Mouse (Mus musculus) limb, embryonic 12.5 days (tissue): ENCODE results near the gene Nudt16. TPM values are rescaled to one million over a fixed set of nuclear protein-coding genes. Genes with fewer than 3 reads are reported as not detected.
"Not testable (repeated sequence)": the region's sequence is repeated elsewhere in the genome, so short reads cannot be mapped to it uniquely, and the experiment has no call there.

Source experiments
- ATAC-seq: fragments of 200-750 bp; cut with Nextera tagmentation; 2 replicates; pipeline ENCODE4 v1.8.0; 2017; ENCODE audit warnings: low read depth, moderate TSS enrichment; ENCODE audit not compliant: insufficient number of reproducible peaks, insufficient read depth, low FRiP score, low TSS enrichment
- H3K27ac ChIP-seq: fragments of 300-500 bp; sonication (generic); 2 replicates; pipeline ENCODE4 v1.5.1; 2016; ENCODE audit warnings: mild to moderate bottlenecking, moderate library complexity
- H3K27me3 ChIP-seq: fragments of 300-500 bp; sonication (generic); 2 replicates; pipeline ENCODE4 v1.6.1; 2016; ENCODE audit warnings: mild to moderate bottlenecking, moderate library complexity
- H3K36me3 ChIP-seq: fragments of 300-500 bp; sonication (generic); 2 replicates; pipeline ENCODE4 v1.6.1; 2016; ENCODE audit warnings: mild to moderate bottlenecking, moderate library complexity
- H3K4me1 ChIP-seq: fragments of 300-500 bp; sonication (generic); replicated peaks from 2 replicates; pipeline ENCODE4 v1.6.1; 2016
- H3K4me2 ChIP-seq: fragments of 300-500 bp; sonication (generic); 2 replicates; pipeline ENCODE4 v1.6.1; 2016; ENCODE audit warnings: mild to moderate bottlenecking, moderate library complexity
- H3K4me3 ChIP-seq: fragments of 300-500 bp; sonication (generic); replicated peaks from 2 replicates; pipeline ENCODE4 v1.5.1; 2016; ENCODE audit warnings: mild to moderate bottlenecking
- H3K9ac ChIP-seq: fragments of 300-500 bp; sonication (generic); replicated peaks from 2 replicates; pipeline ENCODE4 v1.6.1; 2016; ENCODE audit warnings: mild to moderate bottlenecking, moderate library complexity
- H3K9me3 ChIP-seq: fragments of 300-500 bp; sonication (generic); 2 replicates; pipeline ENCODE4 v1.6.1; 2016; ENCODE audit warnings: mild to moderate bottlenecking, moderate library complexity
- WGBS: fragments of 180-500 bp; shearing (Covaris S2); methylation state at CpG from one replicate; pipeline ENCODE4 v1.1.7; 2016; 5-methylcytosine and 5-hydroxymethylcytosine counted together
- polyA plus RNA-seq: library from polyadenylated mRNA; unstranded; fragments of >200 nt; fragmentation: Nextera tagmentation; extraction: Ambion mirVana; gene quantifications from 2 replicates; pipeline ENCODE4 v1.2.1, GENCODE M21; 2016

Nudt16 gene
- polyA plus RNA-seq: 7.5 and 8.0 TPM in 2 replicates

GRCm38 (mm10) chr9:105131253-105132001, at the start of gene Nudt16:
Gene Nudt16, minus strand, starts transcription at chr9:105131824.
- peak within 1 kb of the TSS; percentile 77 for H3K4me3 ChIP-seq
- no peaks in the 10 kb centered on the region for H3K36me3 ChIP-seq
- no peaks in the 10 kb centered on the region; the same call in 1 of the 2 replicates for H3K27me3 ChIP-seq
- 0 out of 2 replicates have a peak within 1 kb of the TSS, but pooled peaks have one; percentile 7 for H3K27ac ChIP-seq
- peak within 1 kb of the TSS; percentile 73 for H3K9ac ChIP-seq
- under 1% methylated on average over 60 of the region's 60 CpGs for WGBS
- H3K9me3 ChIP-seq: no peaks in the 10 kb centered on the region
- ATAC-seq: peak; percentile 97
- H3K4me2 ChIP-seq: peak within 1 kb of the TSS; percentile 84
- 0 out of 2 replicates have a peak, but pooled peaks cover 7% of the 10 kb centered on the region for H3K4me1 ChIP-seq

DNA sequence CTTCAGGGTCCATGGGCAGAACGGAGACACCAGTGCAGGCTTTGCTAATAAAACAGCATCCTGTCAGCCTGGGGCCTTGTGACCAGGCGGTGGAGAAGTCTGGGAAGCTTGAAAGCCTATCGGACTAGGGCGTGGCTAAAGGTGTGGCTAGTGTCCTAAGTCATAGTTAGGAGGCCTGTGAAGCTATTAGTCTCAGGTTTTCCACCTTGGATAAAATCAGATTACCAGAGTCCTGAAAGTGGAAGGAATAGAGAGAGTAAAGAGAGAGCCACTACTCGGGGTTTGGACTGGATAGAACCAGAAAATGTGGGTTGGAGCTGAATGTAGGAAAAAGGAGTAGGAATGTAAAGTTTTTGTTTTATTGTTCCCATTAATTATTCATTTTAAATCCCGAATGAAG, 13.4 kb upstream of the Nudt16 start, which contains the start of gene 1700080E11Rik:
Gene 1700080E11Rik (minus strand): TSS at position 101 of the 400 bp plus-strand sequence.
- no peaks in the 10 kb centered on the region for H3K9me3 ChIP-seq
- no peak for ATAC-seq

DNA sequence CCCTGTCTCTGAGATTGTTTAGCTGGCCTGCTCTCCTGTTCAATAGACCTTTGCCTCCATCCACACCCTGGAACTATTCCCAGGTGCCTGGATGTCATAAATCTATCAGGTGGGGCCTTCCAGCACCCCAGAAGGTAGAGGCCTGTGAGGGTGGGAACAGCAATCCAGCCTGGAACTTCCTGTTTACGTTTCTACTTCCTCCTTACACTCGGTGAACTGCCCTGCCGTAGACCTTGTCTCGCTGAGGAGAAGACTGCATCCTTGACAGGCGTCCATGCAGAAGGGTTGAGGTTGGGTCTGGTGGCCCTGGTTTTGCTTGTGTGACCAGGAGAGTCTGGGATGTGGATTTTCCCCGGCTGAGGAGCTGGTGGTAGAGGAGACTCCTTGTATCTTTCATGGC, 7.6 kb upstream of the Nudt16 start:
- ATAC-seq: no peak
- Histone ChIP-seq H3K4me1 (no peaks in the 10 kb centered on the region), H3K4me3 (no peak overlapping the region), H3K27ac (no peak overlapping the region), H3K4me2 (no peak overlapping the region), H3K9me3 (no peaks in the 10 kb centered on the region), H3K9ac (no peak overlapping the region), H3K27me3 (no peaks in the 10 kb centered on the region), H3K36me3 (no peaks in the 10 kb centered on the region)
- 77% methylated on average over 6 of the region's 6 CpGs for WGBS

More for the DNA sequence above, 13.4 kb upstream of the Nudt16 start, which contains the start of gene 1700080E11Rik:
- Histone ChIP-seq H3K9ac (no peak within 1 kb of the TSS), H3K36me3 (no peaks in the 10 kb centered on the region), H3K4me2 (no peak within 1 kb of the TSS), H3K4me1 (no peaks in the 10 kb centered on the region), H3K27me3 (no peaks in the 10 kb centered on the region), H3K4me3 (no peak within 1 kb of the TSS), H3K27ac (no peak within 1 kb of the TSS)
- 76% methylated on average over 6 of the region's 6 CpGs for WGBS

- H3K27ac ChIP-seq: no peak overlapping the region
- no peak overlapping the region for H3K4me2 ChIP-seq
- H3K27me3 ChIP-seq: no peaks in the 10 kb centered on the region; the same call in 1 of the 2 replicates
- H3K4me3 ChIP-seq: no peak overlapping the region
- H3K9me3 ChIP-seq: no peaks in the 10 kb centered on the region
- H3K4me1 ChIP-seq: 0 out of 2 replicates have a peak, but pooled peaks cover 4% of the 10 kb centered on the region
- H3K36me3 ChIP-seq: no peaks in the 10 kb centered on the region
- 32% methylated on average over 1 of the region's 1 CpGs for WGBS
- ATAC-seq: no peak
- no peak overlapping the region for H3K9ac ChIP-seq
These were observed 4.8 kb upstream of the Nudt16 start for GRCm38 (mm10) chr9:105136404-105136803.

DNA sequence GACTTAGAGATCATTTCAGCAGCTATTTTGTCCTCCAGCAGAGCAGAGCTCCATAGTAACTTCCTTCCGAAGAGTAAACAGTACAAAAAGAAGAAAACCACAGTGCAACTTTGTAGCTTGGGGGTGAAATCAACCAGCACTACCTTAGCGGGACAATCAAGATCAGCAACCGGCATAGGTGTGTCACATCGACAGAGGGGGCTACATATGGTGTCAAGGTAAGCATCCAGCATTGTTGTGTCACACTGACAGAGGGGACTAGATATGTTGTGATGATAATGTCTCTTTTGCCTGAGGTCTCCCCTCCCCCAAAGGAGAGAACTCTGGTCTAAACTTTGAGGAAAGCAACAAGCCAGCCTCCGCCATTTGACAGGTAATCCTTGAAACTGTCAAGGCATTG, 2.9 kb upstream of the Nudt16 start:
- Histone ChIP-seq H3K4me2 (no peak overlapping the region), H3K27ac (no peak overlapping the region), H3K36me3 (no peaks in the 10 kb centered on the region), H3K4me3 (no peak overlapping the region), H3K9me3 (no peaks in the 10 kb centered on the region), H3K27me3 (no peaks in the 10 kb centered on the region; the same call in 1 of the 2 replicates), H3K4me1 (0 out of 2 replicates have a peak, but pooled peaks cover 7% of the 10 kb centered on the region), H3K9ac (no peak overlapping the region)
- ATAC-seq: no peak
- WGBS: 87% methylated on average over 5 of the region's 5 CpGs

DNA sequence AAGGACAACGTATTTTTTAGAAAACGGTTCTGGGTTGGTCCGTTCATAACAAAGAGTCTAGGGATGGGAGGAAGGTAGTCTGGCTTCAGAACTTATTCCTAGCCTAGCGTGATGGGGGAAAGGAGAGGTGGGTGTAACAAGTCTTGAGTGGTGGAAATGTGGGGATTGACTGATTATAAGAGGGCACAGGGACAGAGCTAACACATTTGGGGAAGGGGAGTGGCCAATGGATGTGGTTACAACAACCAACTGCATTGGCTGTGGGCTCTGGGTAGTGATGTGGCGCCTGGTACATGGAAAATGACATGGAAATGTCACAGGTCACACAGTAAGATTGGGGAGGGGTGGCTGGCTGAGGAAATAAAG, 361 bp upstream of the Nudt16 start:
- ATAC-seq: peak; percentile 27; the same call in 1 of the 2 replicates
- H3K9me3 ChIP-seq: no peaks in the 10 kb centered on the region
- no peak overlapping the region for H3K9ac ChIP-seq
- 0 out of 2 replicates have a peak, but pooled peaks cover 7% of the 10 kb centered on the region for H3K4me1 ChIP-seq
- H3K4me2 ChIP-seq: peak overlapping the region; percentile 84
- no peak overlapping the region for H3K27ac ChIP-seq
- no peaks in the 10 kb centered on the region for H3K36me3 ChIP-seq
- WGBS: 24% methylated on average over 5 of the region's 5 CpGs
- peak overlapping the region; percentile 77 for H3K4me3 ChIP-seq
- no peaks in the 10 kb centered on the region; the same call in 1 of the 2 replicates for H3K27me3 ChIP-seq

DNA sequence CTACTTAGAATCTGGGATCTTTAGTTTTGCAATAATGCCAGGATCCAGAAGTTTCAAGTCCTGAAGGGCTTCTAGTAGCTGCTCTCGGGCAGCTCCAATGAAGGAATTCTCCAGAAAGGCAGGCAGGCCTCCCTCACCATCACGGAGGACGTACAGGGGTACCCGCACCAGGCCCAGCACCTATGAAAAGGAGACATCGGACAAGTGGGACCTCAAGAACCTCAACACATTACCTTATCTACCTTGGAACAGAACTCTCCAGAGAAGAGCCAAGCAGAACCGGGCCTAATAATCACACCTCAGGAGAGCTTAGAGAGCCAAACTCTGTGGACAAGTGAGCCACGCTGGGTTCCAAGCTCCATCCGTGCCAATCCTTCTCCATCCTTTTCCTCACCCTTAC, 1.3 kb downstream of the Nudt16 start:
- WGBS: 90% methylated on average over 8 of the region's 8 CpGs
- Histone ChIP-seq H3K36me3 (no peaks in the 10 kb centered on the region), H3K9me3 (no peaks in the 10 kb centered on the region), H3K4me1 (0 out of 2 replicates have a peak, but pooled peaks cover 7% of the 10 kb centered on the region), H3K4me3 (no peak overlapping the region), H3K27me3 (no peaks in the 10 kb centered on the region; the same call in 1 of the 2 replicates), H3K27ac (no peak overlapping the region), H3K9ac (no peak overlapping the region), H3K4me2 (no peak overlapping the region)
- no peak for ATAC-seq

DNA sequence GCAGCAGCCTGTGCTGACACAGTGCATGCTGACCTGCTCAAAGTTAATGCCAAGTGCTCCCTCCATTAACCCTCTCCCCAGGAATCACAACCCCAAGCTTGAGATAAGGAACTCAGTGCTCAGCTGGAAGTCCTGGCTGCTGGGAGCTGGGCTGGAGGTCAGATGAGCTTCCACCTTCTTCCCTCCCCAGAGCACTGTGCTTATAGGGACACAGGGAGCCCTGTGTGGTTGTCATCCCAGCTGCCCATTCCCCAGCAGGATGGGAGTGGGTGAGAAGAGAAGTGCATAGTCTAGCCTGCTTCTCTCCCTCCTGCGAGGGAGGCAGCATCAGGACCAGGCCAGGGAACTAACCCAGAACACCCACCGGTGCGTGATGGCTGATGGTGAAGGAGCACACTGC, 6.4 kb downstream of the Nudt16 start:
- not testable (repeated sequence) for H3K9ac ChIP-seq, H3K4me3 ChIP-seq, H3K4me1 ChIP-seq, H3K27me3 ChIP-seq, ATAC-seq, H3K36me3 ChIP-seq, H3K9me3 ChIP-seq, H3K4me2 ChIP-seq, H3K27ac ChIP-seq
- WGBS: 74% methylated on average over 3 of the region's 3 CpGs

GRCm38 (mm10) chr9:105103893-105104292, 27.7 kb downstream of the Nudt16 start:
- no peaks in the 10 kb centered on the region for H3K36me3 ChIP-seq
- H3K4me1 ChIP-seq: no peaks in the 10 kb centered on the region
- H3K9ac ChIP-seq: no peak overlapping the region
- 84% methylated on average over 5 of the region's 5 CpGs for WGBS
- ATAC-seq: no peak; the same call in 1 of the 2 replicates
- no peak overlapping the region for H3K27ac ChIP-seq
- H3K4me3 ChIP-seq: no peak overlapping the region
- H3K9me3 ChIP-seq: no peaks in the 10 kb centered on the region
- H3K4me2 ChIP-seq: no peak overlapping the region
- H3K27me3 ChIP-seq: no peaks in the 10 kb centered on the region

GRCm38 (mm10) chr9:105101911-105102310, 29.7 kb downstream of the Nudt16 start:
- Histone ChIP-seq H3K27me3 (no peaks in the 10 kb centered on the region), H3K4me2 (no peak overlapping the region), H3K36me3 (no peaks in the 10 kb centered on the region), H3K4me3 (no peak overlapping the region), H3K27ac (no peak overlapping the region), H3K4me1 (no peaks in the 10 kb centered on the region), H3K9me3 (no peaks in the 10 kb centered on the region), H3K9ac (no peak overlapping the region)
- no peak for ATAC-seq
- WGBS: 69% methylated on average over 1 of the region's 1 CpGs

DNA sequence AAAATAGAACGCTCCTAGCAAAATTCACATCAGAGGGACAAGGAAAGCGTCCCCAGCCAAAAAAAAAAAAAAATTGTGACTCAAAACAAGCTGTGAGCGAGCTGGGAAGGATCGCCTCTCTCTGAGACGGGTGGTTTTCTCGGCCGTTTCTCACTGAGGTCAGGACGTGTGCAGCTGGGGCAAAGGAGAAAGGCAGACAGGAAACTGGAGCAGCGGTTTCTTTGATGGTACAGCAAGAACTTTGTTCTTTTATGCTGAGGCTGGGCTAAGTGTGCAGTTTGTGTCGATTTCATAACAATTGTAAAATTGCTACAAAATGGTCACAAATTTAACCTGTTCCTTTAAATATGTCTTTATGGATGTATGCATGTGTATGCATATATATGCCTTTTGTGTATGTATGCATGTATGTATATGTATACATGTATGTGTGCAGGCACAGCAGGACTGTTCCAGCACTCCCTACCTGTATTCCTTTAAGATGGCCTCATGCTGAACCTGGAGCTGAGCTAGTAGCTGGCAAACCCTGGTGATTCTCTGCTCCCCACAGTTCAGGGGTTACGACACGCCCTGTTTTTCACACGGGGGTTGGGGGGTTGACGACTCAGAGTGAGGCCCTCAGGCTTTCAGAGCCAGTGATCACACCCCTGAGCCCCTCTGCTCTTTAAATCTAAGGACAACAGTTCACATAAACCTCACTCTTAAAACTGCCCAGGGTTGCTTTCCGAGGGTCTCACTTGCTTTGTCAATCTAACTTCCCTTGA, 30.6 kb downstream of the Nudt16 start:
- Histone ChIP-seq H3K4me2 (no peak overlapping the region), H3K4me3 (no peak overlapping the region), H3K27me3 (no peaks in the 10 kb centered on the region), H3K9me3 (no peaks in the 10 kb centered on the region), H3K9ac (no peak overlapping the region), H3K4me1 (no peaks in the 10 kb centered on the region), H3K36me3 (no peaks in the 10 kb centered on the region), H3K27ac (no peak overlapping the region)
- no peak for ATAC-seq
- WGBS: 46% methylated on average over 15 of the region's 15 CpGs
